Mouse (Mus musculus) spleen, adult 2 months (tissue): ENCODE data around the gene Prkar2b. TPM values are rescaled to one million over a fixed set of nuclear protein-coding genes. Genes with fewer than 3 reads are reported as not detected.

Source experiments
- DNase-seq, 2 experiments: peaks; one replicate each; pipeline versions ENCODE4 v3.0.0 to v3.0.0-alpha.2; 2012 to 2021; ENCODE audit warnings: low spot score in 2 of 2, low read depth in 1 of 2
- H3K27ac ChIP-seq: fragments of 200-500 bp; 2 replicates; pipeline ENCODE4 v1.5.1; 2012; ENCODE audit warnings: low read length, inconsistent platforms; ENCODE audit not compliant: insufficient read depth
- H3K27me3 ChIP-seq: fragments of 200-500 bp; 2 replicates; pipeline ENCODE4 v1.6.1; 2012; ENCODE audit warnings: mild to moderate bottlenecking, moderate library complexity, low read length, inconsistent platforms; ENCODE audit not compliant: control insufficient read depth, insufficient read depth
- H3K36me3 ChIP-seq: fragments of 200-500 bp; 2 replicates; pipeline ENCODE4 v1.6.1; 2012; ENCODE audit warnings: mild to moderate bottlenecking, low read length, inconsistent platforms; ENCODE audit not compliant: control insufficient read depth, insufficient read depth
- H3K4me1 ChIP-seq: fragments of 200-500 bp; 2 replicates; pipeline ENCODE4 v1.6.1; 2011; ENCODE audit warnings: inconsistent platforms; ENCODE audit not compliant: control insufficient read depth, insufficient read depth, insufficient read length
- H3K4me3 ChIP-seq: fragments of 200-500 bp; 2 replicates; pipeline ENCODE4 v1.5.1; 2011; ENCODE audit warnings: mild to moderate bottlenecking, inconsistent platforms; ENCODE audit not compliant: insufficient read depth, insufficient read length; ENCODE audit errors: extremely low read depth
- CTCF ChIP-seq: fragments of 200-500 bp; IDR thresholded peaks from 2 replicates; pipeline ENCODE4 v1.5.1; 2011; ENCODE audit warnings: mild to moderate bottlenecking, inconsistent platforms; ENCODE audit not compliant: insufficient read depth, insufficient read length, insufficient replicate concordance; ENCODE audit errors: extremely low read depth
- POLR2A ChIP-seq: fragments of 200-500 bp; IDR thresholded peaks from 2 replicates; pipeline ENCODE4 v1.6.1; 2011; ENCODE audit warnings: low read depth, low read length, inconsistent platforms
- WGBS: fragments of 180-500 bp; shearing (Covaris S2); methylation state at CpG from one replicate; pipeline ENCODE4 v1.1.7; 2018; 5-methylcytosine and 5-hydroxymethylcytosine counted together
- polyA plus RNA-seq: library from polyadenylated mRNA; depleted of rRNA; stranded (reverse); fragments of >200 nt; gene quantifications from 2 replicates; pipeline ENCODE4 v1.2.3, GENCODE M21; 2012

Prkar2b gene
- polyA plus RNA-seq, 1 experiment: 9.1 TPM

GRCm38 (mm10) chr12:31964074-31964473, 97.0 kb downstream of the Prkar2b start:
- H3K36me3 ChIP-seq: no peaks in the 10 kb centered on the region
- 96% methylated on average over 6 of the region's 6 CpGs for WGBS
- H3K27me3 ChIP-seq: no peaks in the 10 kb centered on the region
- no peaks in the 10 kb centered on the region for H3K4me1 ChIP-seq
- no peak overlapping the region for H3K27ac ChIP-seq
- TF ChIP-seq CTCF (no peak), POLR2A (no peak)
- H3K4me3 ChIP-seq: no peak overlapping the region
- DNase-seq: no peak

GRCm38 (mm10) chr12:31955843-31956242, 105.3 kb downstream of the Prkar2b start:
- Histone ChIP-seq H3K4me1 (no peaks in the 10 kb centered on the region; the same call in 1 of the 2 replicates), H3K27ac (no peak overlapping the region), H3K36me3 (no peaks in the 10 kb centered on the region), H3K27me3 (no peaks in the 10 kb centered on the region), H3K4me3 (no peak overlapping the region)
- no peak for TF ChIP-seq POLR2A
- no peak for TF ChIP-seq CTCF
- WGBS: 82% methylated on average over 4 of the region's 4 CpGs
- no peak for DNase-seq

- Histone ChIP-seq H3K27ac (peak overlapping the region; percentile 85), H3K27me3 (no peaks in the 10 kb centered on the region), H3K36me3 (no peaks in the 10 kb centered on the region), H3K4me1 (peaks cover 2% of the 10 kb centered on the region; the same call in 1 of the 2 replicates), H3K4me3 (peak overlapping the region; percentile 43)
- no peak for DNase-seq
- 11% methylated on average over 9 of the region's 9 CpGs for WGBS
- TF ChIP-seq POLR2A: peak; percentile 14; the same call in 1 of the 2 replicates
- no peak for TF ChIP-seq CTCF
Measured at GRCm38 (mm10) chr12:31950659-31951031, 110.5 kb downstream of the Prkar2b start.

GRCm38 (mm10) chr12:31949759-31950658, 111.1 kb downstream of the Prkar2b start, which contains the start of gene Hbp1:
Gene Hbp1, minus strand, starts transcription at chr12:31950535.
- H3K4me3 ChIP-seq: peak within 1 kb of the TSS; percentile 95
- 0 out of 2 replicates have a peak, but pooled peaks have one; percentile 23 for TF ChIP-seq POLR2A
- no peak for TF ChIP-seq CTCF
- no peaks in the 10 kb centered on the region for H3K36me3 ChIP-seq
- peak within 1 kb of the TSS; percentile 96 for H3K27ac ChIP-seq
- DNase-seq: peak; percentile 95 to 100
- H3K4me1 ChIP-seq: peaks cover 2% of the 10 kb centered on the region; the same call in 1 of the 2 replicates
- no peaks in the 10 kb centered on the region for H3K27me3 ChIP-seq
- 1% methylated on average over 69 of the region's 71 CpGs for WGBS

- 1% methylated on average over 58 of the region's 58 CpGs for WGBS
- peak; percentile 65 to 82 for DNase-seq
Measured at GRCm38 (mm10) chr12:31949193-31949741, 111.8 kb downstream of the Prkar2b start.

GRCm38 (mm10) chr12:31948101-31949000, 112.7 kb downstream of the Prkar2b start:
- Histone ChIP-seq H3K27ac (no peak overlapping the region), H3K36me3 (peaks cover 3% of the 10 kb centered on the region; the same call in 1 of the 2 replicates), H3K27me3 (no peaks in the 10 kb centered on the region), H3K4me1 (peaks cover 2% of the 10 kb centered on the region; the same call in 1 of the 2 replicates), H3K4me3 (peak overlapping the region; percentile 95; the same call in 1 of the 2 replicates)
- 39% methylated on average over 7 of the region's 7 CpGs for WGBS
- no peak for TF ChIP-seq CTCF
- TF ChIP-seq POLR2A: no peak
- DNase-seq: no peak

More at GRCm38 (mm10) chr12:31949193-31949741, 111.8 kb downstream of the Prkar2b start:
- no peaks in the 10 kb centered on the region for H3K27me3 ChIP-seq
- H3K36me3 ChIP-seq: no peaks in the 10 kb centered on the region
- peak overlapping the region; percentile 95 for H3K4me3 ChIP-seq
- H3K27ac ChIP-seq: peak overlapping the region; percentile 96
- peaks cover 2% of the 10 kb centered on the region; the same call in 1 of the 2 replicates for H3K4me1 ChIP-seq
- no peak for TF ChIP-seq POLR2A
- no peak for TF ChIP-seq CTCF
